Mouse (Mus musculus): ENCODE data around the gene Olfr692. TPM values are rescaled to one million over a fixed set of nuclear protein-coding genes. Genes with fewer than 3 reads are reported as not detected.
"Not testable (repeated sequence)": the region's sequence is repeated elsewhere in the genome, so short reads cannot be mapped to it uniquely, and the experiment has no call there.

The Olfr692 gene
- polyA plus RNA-seq (2015; fragmentation: Nextera tagmentation; extraction: Ambion mirVana), result not detected in 2 replicates

- ATAC-seq (no peak), DNase-seq (ENCODE audit: low spot score) (no peak)
- H3K27me3 ChIP-seq (replicated peaks; ENCODE audit: insufficient read depth, low read length), result no peaks in the 10 kb centered on the region
- no peak within 1 kb of the TSS for H3K27ac ChIP-seq (ENCODE audit: low read length)
- no peak within 1 kb of the TSS for H3K4me2 ChIP-seq (replicated peaks; ENCODE audit: low read depth, low read length)
- no peaks in the 10 kb centered on the region for H3K36me3 ChIP-seq (ENCODE audit: insufficient read depth, low read length)
- no peak within 1 kb of the TSS for H3K4me3 ChIP-seq (ENCODE audit: low read depth, low read length)
- H3K9ac ChIP-seq (replicated peaks; ENCODE audit: low read depth), result no peak within 1 kb of the TSS
- TF ChIP-seq CTCF (IDR thresholded peaks at IDR 0.05) (no peak), EP300 (IDR thresholded peaks at IDR 0.05) (no peak)
- H3K4me1 ChIP-seq (ENCODE audit: insufficient read depth, low read depth, low read length), result no peaks in the 10 kb centered on the region
- no peaks in the 10 kb centered on the region for H3K9me3 ChIP-seq (ENCODE audit: low read length)
- 94% methylated on average over 1 of the region's 1 CpGs for WGBS
Measured at GRCm38 (mm10) chr7:105367930-105368329, at the start of gene Olfr692. Gene Olfr692 (plus strand): TSS chr7:105368230.

GRCm38 (mm10) chr7:105325302-105325701 lies 42.7 kb upstream of the Olfr692 start:
- Histone ChIP-seq H3K27ac (ENCODE audit: low read length) (no peak overlapping the region), H3K9me3 (ENCODE audit: low read length) (no peaks in the 10 kb centered on the region), H3K4me3 (ENCODE audit: low read depth, low read length) (no peak overlapping the region), H3K9ac (replicated peaks; ENCODE audit: low read depth) (no peak overlapping the region), H3K4me1 (ENCODE audit: insufficient read depth, low read depth, low read length) (no peaks in the 10 kb centered on the region), H3K4me2 (replicated peaks; ENCODE audit: low read depth, low read length) (no peak overlapping the region), H3K36me3 (ENCODE audit: insufficient read depth, low read length) (no peaks in the 10 kb centered on the region), H3K27me3 (replicated peaks; ENCODE audit: insufficient read depth, low read length) (no peaks in the 10 kb centered on the region)
- TF ChIP-seq EP300 (IDR thresholded peaks at IDR 0.05) (no peak), CTCF (IDR thresholded peaks at IDR 0.05) (no peak)
- WGBS, result 61% methylated on average over 2 of the region's 2 CpGs
- ATAC-seq, result no peak
- no peak for DNase-seq (ENCODE audit: low spot score)

GRCm38 (mm10) chr7:105334004-105334403 lies 34.0 kb upstream of the Olfr692 start, which contains the start of gene Olfr690:
Gene Olfr690 (minus strand): TSS chr7:105334104.
- H3K36me3 ChIP-seq (ENCODE audit: insufficient read depth, low read length), result no peaks in the 10 kb centered on the region
- H3K27ac ChIP-seq (ENCODE audit: low read length), result no peak within 1 kb of the TSS
- H3K4me3 ChIP-seq (ENCODE audit: low read depth, low read length), result no peak within 1 kb of the TSS
- 87% methylated on average over 1 of the region's 1 CpGs for WGBS
- TF ChIP-seq EP300 (IDR thresholded peaks at IDR 0.05) (no peak), CTCF (IDR thresholded peaks at IDR 0.05) (no peak)
- DNase-seq (ENCODE audit: low spot score) (no peak), ATAC-seq (no peak)
- no peaks in the 10 kb centered on the region for H3K27me3 ChIP-seq (replicated peaks; ENCODE audit: insufficient read depth, low read length)
- H3K4me2 ChIP-seq (replicated peaks; ENCODE audit: low read depth, low read length), result no peak within 1 kb of the TSS
- H3K4me1 ChIP-seq (ENCODE audit: insufficient read depth, low read depth, low read length), result no peaks in the 10 kb centered on the region
- H3K9ac ChIP-seq (replicated peaks; ENCODE audit: low read depth), result no peak within 1 kb of the TSS
- no peaks in the 10 kb centered on the region for H3K9me3 ChIP-seq (ENCODE audit: low read length)

GRCm38 (mm10) chr7:105342170-105342569 lies 25.9 kb upstream of the Olfr692 start, which contains the start of gene Olfr691:
Gene Olfr691 (minus strand): TSS chr7:105342270.
- Histone ChIP-seq H3K36me3 (ENCODE audit: insufficient read depth, low read length) (no peaks in the 10 kb centered on the region), H3K27me3 (replicated peaks; ENCODE audit: insufficient read depth, low read length) (no peaks in the 10 kb centered on the region), H3K4me2 (replicated peaks; ENCODE audit: low read depth, low read length) (no peak within 1 kb of the TSS), H3K9me3 (ENCODE audit: low read length) (no peaks in the 10 kb centered on the region), H3K4me1 (ENCODE audit: insufficient read depth, low read depth, low read length) (no peaks in the 10 kb centered on the region), H3K27ac (ENCODE audit: low read length) (no peak within 1 kb of the TSS), H3K9ac (replicated peaks; ENCODE audit: low read depth) (no peak within 1 kb of the TSS), H3K4me3 (ENCODE audit: low read depth, low read length) (no peak within 1 kb of the TSS)
- no peak for ATAC-seq
- 32% methylated on average over 1 of the region's 1 CpGs for WGBS
- TF ChIP-seq EP300 (IDR thresholded peaks at IDR 0.05), result no peak
- no peak for TF ChIP-seq CTCF (IDR thresholded peaks at IDR 0.05)
- DNase-seq (ENCODE audit: low spot score), result no peak

GRCm38 (mm10) chr7:105342752-105343151 lies 25.3 kb upstream of the Olfr692 start:
- ATAC-seq, result no peak

GRCm38 (mm10) chr7:105356064-105356463 lies 12.0 kb upstream of the Olfr692 start:
- ATAC-seq; H3K9me3 ChIP-seq (ENCODE audit: low read length); H3K36me3 ChIP-seq (ENCODE audit: insufficient read depth, low read length); H3K27ac ChIP-seq (ENCODE audit: low read length); H3K4me3 ChIP-seq (ENCODE audit: low read depth, low read length); H3K27me3 ChIP-seq (replicated peaks; ENCODE audit: insufficient read depth, low read length); H3K4me2 ChIP-seq (replicated peaks; ENCODE audit: low read depth, low read length); DNase-seq (ENCODE audit: low spot score); H3K4me1 ChIP-seq (ENCODE audit: insufficient read depth, low read depth, low read length); H3K9ac ChIP-seq (replicated peaks; ENCODE audit: low read depth): not testable (repeated sequence)
- WGBS, result no CpG with 5 or more reads among the region's 5 CpGs

More at GRCm38 (mm10) chr7:105342752-105343151, 25.3 kb upstream of the Olfr692 start:
- H3K36me3 ChIP-seq (ENCODE audit: insufficient read depth, low read length), result no peaks in the 10 kb centered on the region
- no peak overlapping the region for H3K4me3 ChIP-seq (ENCODE audit: low read depth, low read length)
- H3K9me3 ChIP-seq (ENCODE audit: low read length), result no peaks in the 10 kb centered on the region
- H3K9ac ChIP-seq (replicated peaks; ENCODE audit: low read depth), result no peak overlapping the region
- no peaks in the 10 kb centered on the region for H3K27me3 ChIP-seq (replicated peaks; ENCODE audit: insufficient read depth, low read length)
- no peak overlapping the region for H3K4me2 ChIP-seq (replicated peaks; ENCODE audit: low read depth, low read length)
- no peaks in the 10 kb centered on the region for H3K4me1 ChIP-seq (ENCODE audit: insufficient read depth, low read depth, low read length)
- WGBS, result 73% methylated on average over 2 of the region's 2 CpGs
- H3K27ac ChIP-seq (ENCODE audit: low read length), result no peak overlapping the region
- DNase-seq (ENCODE audit: low spot score), result no peak
- TF ChIP-seq CTCF (IDR thresholded peaks at IDR 0.05) (no peak), EP300 (IDR thresholded peaks at IDR 0.05) (no peak)

GRCm38 (mm10) chr7:105356487-105356886 lies 11.5 kb upstream of the Olfr692 start:
- not testable (repeated sequence) for H3K27me3 ChIP-seq (replicated peaks; ENCODE audit: insufficient read depth, low read length); ATAC-seq
- 93% methylated on average over 1 of the region's 2 CpGs for WGBS

More at GRCm38 (mm10) chr7:105356487-105356886, 11.5 kb upstream of the Olfr692 start:
- H3K27ac ChIP-seq (ENCODE audit: low read length); H3K4me2 ChIP-seq (replicated peaks; ENCODE audit: low read depth, low read length); H3K4me1 ChIP-seq (ENCODE audit: insufficient read depth, low read depth, low read length); DNase-seq (ENCODE audit: low spot score); H3K9ac ChIP-seq (replicated peaks; ENCODE audit: low read depth); H3K4me3 ChIP-seq (ENCODE audit: low read depth, low read length); H3K36me3 ChIP-seq (ENCODE audit: insufficient read depth, low read length); H3K9me3 ChIP-seq (ENCODE audit: low read length): not testable (repeated sequence)
